Mouse (Mus musculus) common myeloid progenitor, adult 5-6 weeks (primary cell): ENCODE measurements around the gene Asb6. TPM values are rescaled to one million over a fixed set of nuclear protein-coding genes. Genes with fewer than 3 reads are reported as not detected.

Experiments
- total RNA-seq: library from RNA; stranded (forward); fragments of 200-1000, 187-1606 nt; gene quantifications from 2 replicates; pipeline ENCODE4 v1.2.3, GENCODE M21; 2017

The Asb6 gene
- total RNA-seq, 1 experiment from 2014 or later = 17.5 TPM

Other genes starting within 250 kb of the Asb6 start
- not detected in 2 replicates for gene Cstad, start 235.3 kb downstream of the Asb6 start, total RNA-seq
- not detected in 2 replicates for gene 1700001O22Rik, start 26.7 kb downstream of the Asb6 start, total RNA-seq
- 16.4 and 26.9 TPM in 2 replicates for gene Ntmt1, start 22.5 kb downstream of the Asb6 start, total RNA-seq
- not detected in 2 replicates for gene Prrx2, start 4.6 kb upstream of the Asb6 start, total RNA-seq
- gene Ptges, start 99.5 kb upstream of the Asb6 start, total RNA-seq = 0.15 TPM in 1 of 2 replicates, not detected in the other
- gene Tor1b, start 122.6 kb upstream of the Asb6 start, total RNA-seq = 30.4 and 31.7 TPM in 2 replicates
- 43.6 and 52.2 TPM in 2 replicates for gene Tor1a, start 137.6 kb upstream of the Asb6 start, total RNA-seq
- gene BC005624, start 151.9 kb upstream of the Asb6 start, total RNA-seq = 69.7 and 74.5 TPM in 2 replicates
- 2.2 and 5.7 TPM in 2 replicates for gene Usp20, start 151.9 kb upstream of the Asb6 start, total RNA-seq